Mouse (Mus musculus): ENCODE data around the gene Abcc5.
A peak's percentile ranks its signal among the peaks of the same experiment; 100 is the strongest.
"Not testable (repeated sequence)": the region's sequence is repeated elsewhere in the genome, so short reads cannot be mapped to it uniquely, and the experiment has no call there.

The Abcc5 gene

DNA sequence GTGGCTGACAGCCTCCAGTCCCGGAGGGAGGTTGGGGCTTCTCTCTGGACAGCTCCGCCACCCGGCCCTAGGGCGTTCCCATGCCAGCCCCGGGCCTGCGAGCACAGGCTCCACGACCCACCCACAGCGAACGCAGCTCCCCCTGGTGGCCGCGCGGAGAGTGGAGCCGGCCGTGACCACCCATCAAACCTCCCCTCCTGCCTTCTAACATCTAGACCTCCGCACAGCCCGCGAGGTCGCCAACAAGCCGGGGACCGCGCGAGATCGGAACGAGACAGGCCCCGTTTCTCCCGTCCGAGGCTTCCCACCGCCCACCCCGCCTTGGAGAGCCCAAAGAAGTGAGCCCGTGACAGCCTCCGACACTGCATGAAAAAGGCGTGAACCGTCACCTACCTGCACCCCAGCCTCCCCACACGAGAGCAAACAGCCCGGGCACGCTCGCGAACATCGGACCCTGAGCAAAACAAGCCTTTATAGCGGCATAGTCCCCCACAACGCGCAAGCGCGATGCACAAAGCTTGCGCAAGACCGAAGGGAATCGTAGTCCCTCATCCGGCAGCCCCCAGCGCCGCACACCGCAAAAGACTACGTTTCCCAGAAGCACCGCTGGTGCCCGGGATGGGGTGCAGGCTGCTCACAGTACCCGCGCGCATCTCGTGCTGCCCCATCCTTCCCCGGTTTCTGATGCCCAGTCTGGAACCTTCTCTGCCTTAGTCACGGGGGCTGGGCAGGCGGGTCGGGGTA, at the start of gene Abcc5:
Gene Abcc5 (minus strand): TSS at position 540 of the 744 bp plus-strand sequence.
- DNase-seq = peak; percentile 93 to 98

DNA sequence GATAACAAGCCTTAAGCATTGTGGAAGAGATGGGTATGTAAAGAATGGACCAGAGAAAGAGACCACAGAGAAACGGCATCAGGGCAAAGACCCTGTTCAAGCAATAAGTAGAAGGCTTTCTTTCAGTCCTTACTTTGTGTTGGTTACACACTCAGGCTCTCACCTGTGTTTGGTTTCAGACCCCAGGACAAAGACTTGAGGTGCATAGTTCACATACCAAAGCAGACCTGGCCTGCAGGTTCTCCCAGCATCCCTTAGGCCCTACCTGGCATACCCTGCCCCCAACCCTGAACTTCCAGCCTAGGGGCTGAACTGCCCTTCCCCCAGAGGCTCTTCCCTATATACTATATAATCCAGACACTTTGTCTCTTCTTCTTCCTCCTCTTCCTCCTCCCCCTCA, 49.1 kb upstream of the Abcc5 start:
- DNase-seq = no peak

DNA sequence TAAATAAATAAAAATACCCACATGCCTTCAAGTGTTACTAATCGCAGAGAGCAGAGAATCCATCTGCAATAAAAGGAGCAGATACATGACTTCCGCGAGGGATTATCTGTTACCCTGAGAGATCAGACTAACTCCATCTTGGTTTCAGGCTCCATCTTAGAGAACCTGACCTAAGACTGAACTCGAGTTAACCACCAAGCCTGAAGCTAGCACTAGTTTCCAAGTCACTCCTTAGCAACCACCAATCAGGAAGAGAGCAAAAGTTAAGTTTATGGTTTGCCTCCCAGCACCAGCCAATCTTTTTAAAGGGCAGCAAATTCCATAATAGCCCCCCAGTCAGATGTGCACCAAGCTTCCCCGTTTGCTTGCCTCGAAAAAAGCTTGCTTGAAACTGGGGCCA, 48.6 kb upstream of the Abcc5 start:
- DNase-seq = no peak

DNA sequence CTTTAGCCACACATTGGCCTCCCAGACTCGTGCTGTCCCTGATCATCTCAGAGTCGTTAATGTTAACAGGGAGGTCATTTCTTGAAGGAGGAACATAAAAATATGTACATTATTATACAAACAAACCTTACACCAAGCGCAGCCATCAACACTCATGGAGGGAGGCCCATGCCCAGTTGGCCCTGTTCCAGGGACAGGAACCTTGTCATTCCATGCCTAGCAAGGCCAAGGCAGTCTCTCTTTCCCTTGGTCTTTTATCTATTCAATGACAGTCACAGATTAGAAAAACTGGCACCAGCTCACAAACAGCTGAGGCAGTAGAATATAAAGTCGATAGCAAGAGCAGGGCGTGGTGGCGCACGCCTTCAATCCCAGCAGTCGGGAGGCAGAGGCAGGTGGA, 48.0 kb upstream of the Abcc5 start:
- DNase-seq = no peak

DNA sequence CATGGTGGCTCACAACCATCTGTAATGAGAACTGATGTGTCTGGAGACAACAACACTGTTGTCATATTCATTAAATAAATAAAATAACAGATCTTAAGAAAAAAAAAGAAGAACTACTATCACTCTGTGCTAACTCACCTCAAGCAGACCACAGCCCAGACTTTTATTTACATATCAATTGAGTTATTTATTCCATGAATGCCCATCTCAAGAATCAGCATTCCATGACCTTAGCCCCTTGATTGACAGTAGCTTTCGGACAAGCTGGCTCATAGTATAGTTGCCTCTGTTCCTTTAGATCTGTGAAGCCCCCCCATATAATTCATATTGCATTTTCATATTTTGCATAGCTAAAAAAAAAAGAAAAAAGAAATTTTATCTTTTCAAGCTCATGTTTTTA, 47.6 kb upstream of the Abcc5 start:
- no peak for DNase-seq

DNA sequence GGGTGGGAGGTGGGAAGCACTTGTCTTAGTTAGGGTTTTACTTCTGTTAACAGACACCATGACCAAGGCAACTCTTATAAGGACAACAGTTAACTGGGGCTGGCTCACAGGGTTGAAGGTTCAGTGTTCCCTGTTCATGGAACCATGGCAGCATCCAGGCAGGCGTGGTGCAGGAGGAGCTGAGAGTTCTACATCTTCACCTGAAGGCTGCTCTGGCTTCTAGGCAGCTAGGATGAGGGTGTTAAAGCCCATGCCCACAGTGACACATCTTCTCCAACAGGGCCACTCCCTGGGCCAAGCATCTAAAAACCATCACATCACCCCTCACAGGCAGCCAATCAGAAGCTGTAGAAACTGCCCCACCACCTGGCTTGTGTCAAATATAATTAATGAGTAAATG, 45.5 kb upstream of the Abcc5 start:
- DNase-seq = no peak

DNA sequence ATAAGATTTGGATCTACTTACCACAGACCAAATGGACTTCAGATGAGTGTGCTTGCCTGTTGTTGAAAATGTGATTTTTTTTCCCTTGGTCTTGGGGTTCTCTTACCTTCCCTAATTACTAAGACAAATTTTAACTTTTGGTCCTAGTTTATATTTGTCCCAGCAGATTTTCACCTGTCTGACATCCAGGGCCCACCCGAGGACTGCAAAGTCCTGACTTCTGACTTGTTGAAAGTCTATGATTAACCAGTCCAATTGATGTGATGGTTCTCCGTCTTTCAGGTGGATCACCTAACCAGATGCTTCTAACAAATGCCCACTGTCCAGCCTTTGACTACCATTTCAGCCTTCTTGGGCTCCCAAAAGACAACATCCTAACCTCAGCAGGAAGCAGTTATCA, 44.8 kb upstream of the Abcc5 start:
- no peak for DNase-seq

DNA sequence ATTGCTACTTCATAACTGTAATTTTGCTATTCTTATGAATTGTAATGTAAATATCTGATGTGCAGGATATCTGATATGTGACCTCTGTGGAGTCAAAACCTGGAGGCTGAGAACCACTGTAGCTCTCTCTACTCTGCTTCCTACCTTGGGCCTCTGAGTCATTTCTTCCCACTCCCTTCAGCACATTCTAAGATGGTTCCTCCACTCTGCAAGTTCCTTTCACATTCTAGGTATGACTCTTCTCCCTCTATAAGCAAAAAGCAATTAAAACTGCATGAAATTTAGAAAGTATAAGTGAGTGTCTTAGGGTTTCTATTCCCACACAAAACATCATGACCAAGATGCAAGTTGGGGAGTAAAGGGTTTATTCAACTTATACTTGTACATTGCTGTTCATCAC, 38.5 kb upstream of the Abcc5 start:
- DNase-seq = no peak

DNA sequence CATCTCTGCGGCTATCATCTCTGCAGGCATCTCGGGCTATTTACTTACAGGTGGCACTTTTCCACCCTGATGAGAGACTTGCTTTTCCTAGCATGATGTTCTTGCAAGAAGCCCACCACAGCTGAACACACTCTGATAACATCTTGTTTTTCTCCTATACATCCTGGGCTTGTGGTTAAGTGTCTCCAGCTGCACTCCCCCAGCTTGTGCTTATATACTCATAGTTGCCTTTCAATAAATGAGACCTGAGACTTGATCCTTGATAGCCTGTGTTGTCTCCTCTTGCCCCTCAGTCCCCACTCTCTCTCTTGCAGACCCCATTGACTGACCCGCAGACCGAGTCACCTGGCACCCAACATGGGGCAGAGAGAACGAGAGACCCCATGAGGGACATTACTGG, 32.5 kb upstream of the Abcc5 start:
- not testable (repeated sequence) for DNase-seq

DNA sequence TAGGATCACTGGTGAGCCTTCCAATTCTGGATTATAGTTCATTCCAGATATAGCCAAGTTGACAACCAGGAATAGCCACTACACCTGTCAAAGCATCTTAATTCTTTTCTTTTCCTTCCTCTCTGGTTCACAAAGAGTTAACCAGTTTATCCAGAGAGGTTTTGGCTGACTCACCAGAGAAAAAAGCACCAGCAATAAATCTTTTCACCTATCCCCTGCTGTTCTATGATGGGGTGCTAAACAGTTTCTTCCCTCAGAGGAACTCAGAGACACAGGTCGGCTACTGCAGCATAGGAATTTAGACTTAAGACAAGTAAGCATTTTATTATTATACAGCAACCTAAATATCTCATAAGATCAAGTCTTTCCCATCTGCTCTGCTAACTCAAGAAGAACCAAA, 29.9 kb upstream of the Abcc5 start:
- DNase-seq = no peak

DNA sequence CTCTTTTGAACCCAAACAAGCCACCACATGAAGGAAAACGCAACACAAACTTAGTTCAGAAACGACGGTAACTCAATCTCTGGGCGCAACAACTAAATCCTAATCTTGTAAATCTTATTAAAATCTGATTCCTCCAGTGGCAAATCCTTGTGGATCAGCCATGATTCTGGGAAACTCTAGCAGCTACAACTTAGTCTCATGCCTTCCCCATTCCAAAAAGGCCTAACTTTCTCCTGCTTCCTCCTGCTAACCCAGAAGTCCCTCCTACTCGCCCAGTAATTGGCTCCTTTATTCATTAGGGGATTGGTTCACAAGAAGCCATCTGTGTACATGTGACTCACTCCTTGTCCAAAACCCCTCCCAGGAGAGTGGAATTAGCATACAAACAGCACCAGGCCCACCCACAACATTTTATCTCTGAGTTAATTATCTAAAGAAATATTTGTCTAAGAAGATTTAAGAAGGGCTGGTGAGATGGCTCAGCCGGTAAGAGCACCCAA, 28.0 kb upstream of the Abcc5 start:
- no peak for DNase-seq

DNA sequence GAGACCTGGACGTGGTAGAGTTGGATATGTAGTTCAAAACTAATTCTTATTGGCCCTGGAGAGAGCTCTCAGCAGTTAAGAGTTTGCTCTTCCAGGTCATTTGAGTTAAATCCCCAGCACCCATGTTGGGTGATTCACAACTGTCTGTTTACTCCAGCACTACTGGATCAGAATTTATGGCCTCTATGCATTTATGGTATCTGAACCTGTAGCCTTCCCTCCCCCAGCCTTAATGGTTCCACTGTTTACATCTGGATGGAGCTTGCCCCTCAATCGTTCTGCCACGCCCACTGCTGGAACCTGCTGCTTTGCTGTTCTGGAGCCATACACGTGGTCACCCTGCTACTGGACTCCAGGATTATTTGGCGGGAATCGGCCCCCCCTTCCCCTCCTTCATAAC, 25.6 kb upstream of the Abcc5 start:
- DNase-seq = no peak

DNA sequence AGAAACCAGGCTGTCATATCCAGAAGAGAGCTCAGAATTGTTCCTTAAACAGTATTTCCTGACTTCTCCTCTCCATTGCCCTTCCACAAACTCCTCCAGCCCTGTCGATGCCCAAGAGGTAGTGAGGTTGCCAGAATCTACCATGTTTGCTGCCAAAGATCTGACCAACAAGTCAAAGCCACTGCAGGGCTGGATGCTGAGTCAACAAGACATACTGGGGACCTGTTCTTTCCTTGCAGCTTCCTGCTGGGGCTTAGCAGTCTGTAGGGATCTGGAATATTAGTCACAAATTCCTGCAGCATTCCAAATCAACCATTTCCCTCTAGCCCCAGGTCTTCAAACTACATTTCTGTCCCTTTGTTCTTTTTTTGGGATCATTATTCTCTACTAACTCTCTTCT, 19.7 kb upstream of the Abcc5 start:
- no peak for DNase-seq

DNA sequence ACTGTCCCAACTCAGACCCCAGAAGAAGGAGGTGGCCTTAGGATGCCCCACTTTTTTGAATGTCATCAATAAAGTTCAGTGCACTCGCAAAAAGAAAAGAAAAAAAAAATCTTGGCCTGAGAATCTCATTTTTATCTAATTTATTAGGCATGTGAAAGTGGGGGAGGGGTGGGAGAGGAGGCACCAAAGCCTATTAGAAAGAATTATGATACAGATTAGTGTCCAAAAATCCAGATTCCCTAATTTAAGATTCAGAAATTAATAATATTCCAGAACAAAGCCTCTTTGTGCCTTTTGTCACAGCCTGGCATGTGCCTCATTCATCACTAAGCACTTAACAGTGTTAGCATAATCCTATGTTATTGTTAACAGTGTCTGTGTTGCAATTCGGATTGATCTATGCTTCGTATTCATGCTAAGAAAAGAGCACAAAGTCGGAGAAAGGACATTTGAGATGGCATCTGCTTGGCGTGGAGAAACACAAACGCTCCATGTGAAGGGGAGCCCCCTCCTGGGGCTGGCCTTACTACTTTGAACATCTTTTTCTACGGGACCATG, 18.7 kb upstream of the Abcc5 start:
- no peak for DNase-seq

DNA sequence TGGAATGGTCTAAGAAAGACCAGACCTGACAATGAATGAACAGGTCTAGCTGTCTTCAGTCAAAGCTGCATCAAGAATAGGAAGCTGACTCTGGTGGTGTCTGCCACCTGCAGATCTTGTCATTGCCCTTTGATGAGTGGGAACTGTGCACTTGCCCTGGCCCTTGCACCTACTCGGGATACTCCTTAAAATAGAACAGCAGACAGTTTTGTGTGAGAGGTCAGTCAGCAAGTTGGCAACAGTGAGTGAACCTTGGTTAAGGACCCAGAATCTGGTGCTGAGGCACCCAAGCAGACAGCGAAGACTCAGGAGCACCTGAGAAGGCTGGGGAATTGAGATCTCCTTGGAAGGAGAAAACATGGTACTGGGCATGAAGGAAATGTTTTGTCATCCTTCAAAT, 16.7 kb upstream of the Abcc5 start:
- DNase-seq = no peak

DNA sequence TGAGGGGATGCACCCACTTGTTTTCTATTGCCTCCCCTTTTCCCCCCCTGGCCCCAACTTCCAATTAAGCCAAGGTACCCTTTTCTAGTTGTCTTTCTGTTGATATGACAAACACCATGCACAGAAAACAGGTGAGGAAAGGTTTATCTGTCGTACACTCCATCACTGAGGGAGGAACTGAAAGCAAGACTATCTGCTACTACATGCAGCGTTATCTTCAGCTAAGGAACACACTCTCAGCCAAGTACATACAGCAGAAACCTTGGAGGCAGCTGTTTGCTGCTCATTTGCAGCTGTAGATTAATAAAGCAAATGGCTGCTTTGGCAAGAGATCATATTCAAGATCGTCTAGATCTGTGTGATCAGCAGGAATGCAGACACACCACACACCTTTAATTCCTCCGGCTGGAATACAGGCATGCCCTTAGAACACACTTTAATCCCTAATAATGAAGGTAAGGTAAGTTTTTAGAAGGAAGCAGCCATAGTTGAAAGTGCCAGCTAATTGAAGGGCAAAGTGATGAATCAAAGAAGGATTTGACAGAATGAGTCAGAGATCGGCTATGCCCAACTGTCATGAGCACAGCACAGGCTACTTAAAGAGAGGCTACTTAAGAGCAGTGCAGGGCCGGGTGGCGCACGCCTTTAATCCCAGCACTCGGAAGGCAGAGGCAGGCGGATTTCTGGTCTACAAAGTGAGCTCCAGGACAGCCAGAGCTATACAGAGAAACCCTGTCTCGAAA, 12.7 kb upstream of the Abcc5 start:
- DNase-seq = no peak

DNA sequence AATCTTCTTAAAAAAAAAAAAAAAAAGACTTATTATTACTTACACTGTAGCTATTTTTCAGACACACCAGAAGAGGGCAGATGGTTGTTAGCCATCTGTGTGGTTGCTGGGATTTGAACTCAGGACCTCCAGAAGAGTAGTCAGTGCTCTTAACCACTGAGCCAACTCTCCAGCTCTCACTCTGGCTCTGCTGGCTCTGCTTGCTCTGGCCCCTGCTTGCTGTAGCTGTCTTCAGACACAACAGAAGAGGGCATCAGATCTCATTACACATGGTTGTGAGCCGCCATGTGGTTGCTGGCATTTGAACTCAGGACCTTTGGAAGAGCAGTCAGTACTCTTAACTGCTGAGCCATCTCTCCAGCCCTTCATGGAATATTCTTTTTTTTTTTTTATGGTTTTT, 11.9 kb upstream of the Abcc5 start:
- DNase-seq = not testable (repeated sequence)

DNA sequence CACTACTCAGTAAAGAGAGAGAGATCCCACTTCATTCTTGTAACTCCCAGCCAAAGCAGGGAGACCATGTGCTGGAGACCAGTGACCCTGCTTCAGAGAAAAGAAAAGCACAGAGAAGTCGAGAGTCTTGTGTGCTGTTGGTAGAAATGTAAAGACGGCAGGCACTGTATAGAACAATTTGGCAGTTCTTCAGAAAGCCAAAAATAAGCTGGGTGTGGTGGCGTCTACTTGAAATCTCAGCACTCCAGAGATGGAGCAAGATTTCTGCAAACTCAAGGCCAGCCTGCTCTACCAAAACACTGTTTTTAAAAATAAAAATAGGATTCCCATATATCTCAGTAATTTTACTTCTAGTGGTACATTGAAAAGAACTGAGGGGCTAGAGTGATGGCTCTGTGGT, 10.1 kb upstream of the Abcc5 start:
- DNase-seq = no peak

DNA sequence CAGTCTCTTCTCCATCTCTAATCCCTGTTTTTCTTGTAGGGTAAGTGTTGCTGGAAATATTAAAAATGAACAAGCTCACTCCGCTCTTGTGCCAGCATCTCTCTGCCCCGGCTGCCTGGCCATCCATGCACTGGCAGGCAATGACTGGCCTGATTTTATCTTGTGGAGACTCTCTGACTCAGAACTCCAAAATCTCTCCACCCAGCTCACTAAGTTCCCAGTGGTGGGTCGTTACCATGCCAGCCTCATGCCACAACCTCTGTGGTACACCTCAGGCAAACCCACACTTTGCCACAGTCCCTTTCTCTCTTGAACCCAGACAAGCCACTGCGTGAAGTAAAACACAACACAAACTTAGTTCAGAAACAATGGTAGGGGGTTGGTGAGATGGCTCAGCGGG, 3.1 kb upstream of the Abcc5 start:
- no peak for DNase-seq

DNA sequence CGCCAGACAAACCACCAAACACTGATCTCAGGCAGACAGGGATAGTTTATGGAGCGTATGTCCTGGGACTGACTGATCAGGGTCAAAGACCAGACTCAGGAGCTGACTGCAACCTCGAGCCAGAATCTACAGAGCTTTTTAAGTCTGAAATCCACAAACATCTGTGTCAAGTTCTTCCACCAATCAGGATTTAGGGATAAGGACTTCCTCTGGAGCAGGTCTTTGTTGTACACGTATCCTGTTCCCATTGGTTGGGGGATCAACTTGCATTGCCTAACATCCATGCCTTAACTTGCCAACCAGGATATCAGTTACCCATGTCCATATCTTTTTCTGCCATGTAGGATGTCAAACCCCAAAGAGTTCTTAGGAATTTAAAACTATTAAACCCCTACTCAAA, 1.4 kb upstream of the Abcc5 start:
- no peak for DNase-seq

DNA sequence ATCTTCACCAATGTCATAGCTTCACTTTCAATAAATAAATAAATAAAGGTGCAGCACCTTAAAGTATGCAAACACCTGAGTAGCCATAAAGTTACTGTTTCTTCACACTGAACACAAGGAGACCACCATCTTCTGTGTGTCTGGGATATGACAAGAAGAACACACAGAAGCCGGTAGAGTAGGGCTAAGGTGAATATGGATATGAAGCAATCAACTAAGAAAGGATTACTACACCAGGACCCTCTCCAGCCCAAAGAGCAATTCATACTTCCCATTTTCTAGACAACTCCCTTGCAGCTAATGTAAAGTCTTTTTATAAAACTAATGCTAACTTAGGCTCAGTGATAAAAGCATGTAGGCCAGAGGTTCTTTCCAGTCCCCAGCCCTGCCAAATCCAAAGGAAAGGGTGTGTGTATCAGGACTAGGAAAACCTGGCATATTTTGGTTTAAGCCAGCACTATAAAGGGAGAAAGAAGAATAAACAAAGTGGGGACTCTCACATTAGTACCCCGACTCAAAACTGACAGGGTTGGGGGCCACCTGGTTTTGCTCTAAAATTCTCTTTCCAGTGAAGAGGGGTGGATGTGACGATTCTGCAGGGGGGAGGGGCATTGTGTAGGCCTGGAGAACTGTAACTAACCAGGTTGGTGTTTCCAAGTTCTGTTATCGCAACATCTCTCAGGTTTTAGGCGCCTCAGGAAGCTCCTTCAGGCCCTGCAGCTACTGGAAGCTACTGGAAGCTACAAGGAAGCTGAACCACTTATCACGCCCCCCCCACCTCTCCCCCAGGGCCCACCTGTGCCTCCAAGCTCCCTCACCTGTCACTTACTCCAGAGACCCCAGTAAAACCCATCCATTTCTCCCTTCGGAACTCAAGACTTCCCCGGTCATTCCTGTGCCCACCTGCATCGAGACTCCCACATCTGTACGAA, 1.2 kb downstream of the Abcc5 start:
- peak; percentile 23 to 32 for DNase-seq

DNA sequence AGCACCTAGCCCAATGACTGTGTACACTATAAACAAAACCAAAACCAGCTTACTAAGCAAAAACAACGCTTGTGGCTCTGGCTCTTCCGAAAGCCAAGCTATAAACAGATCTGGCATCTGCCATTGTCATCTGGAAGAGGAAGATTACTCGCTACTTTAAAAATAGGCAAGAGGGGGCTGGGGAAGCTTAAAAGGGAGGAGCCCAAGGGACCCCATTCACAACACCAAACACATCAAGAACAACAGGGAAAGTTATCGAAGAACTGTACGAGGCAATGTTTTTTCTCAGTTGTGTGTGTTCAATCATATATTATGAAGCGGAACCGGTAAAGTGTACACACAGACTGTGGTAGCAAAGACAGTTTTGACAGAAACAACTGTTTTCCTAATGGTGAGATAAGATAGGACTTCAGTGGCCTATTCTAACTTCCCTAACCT, 1.9 kb downstream of the Abcc5 start:
- DNase-seq = no peak

Measured in cerebellum, adult 18-20 months (tissue).